Mouse (Mus musculus): ENCODE data around the gene Capn9. TPM values are rescaled to one million over a fixed set of nuclear protein-coding genes. Genes with fewer than 3 reads are reported as not detected.

Capn9 gene
- polyA plus RNA-seq, 1 experiment from 2014 or later = 1.6 TPM

DNA sequence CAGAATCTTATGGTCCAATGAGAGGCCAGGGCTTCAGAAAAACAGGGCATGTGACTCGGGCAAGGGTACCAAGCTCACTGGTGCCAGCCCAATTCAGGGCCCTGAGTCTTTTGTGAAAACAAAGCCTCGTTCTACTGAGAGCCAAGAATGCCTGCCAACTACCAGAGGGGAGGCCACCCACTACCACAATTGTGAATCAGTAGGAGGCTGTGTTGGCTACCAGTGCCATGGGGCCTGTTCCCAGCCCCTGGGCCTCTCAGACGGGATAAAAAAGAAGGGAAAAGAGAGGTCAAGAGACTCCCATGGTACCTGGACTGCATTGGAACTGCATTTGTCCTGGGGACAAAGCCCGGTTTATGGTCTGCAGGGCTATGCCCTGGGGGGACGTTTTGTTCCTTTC, 45.3 kb downstream of the Capn9 start:
- no peaks in the 10 kb centered on the region; the same call in 1 of the 2 replicates for H3K4me1 ChIP-seq (replicated peaks)
- no peak overlapping the region for H3K4me3 ChIP-seq (replicated peaks)
- no peak overlapping the region for H3K27ac ChIP-seq
- no peak for ATAC-seq
- no peak overlapping the region for H3K4me2 ChIP-seq (replicated peaks)
- H3K9ac ChIP-seq = no peak overlapping the region
- H3K27me3 ChIP-seq (replicated peaks) = 0 out of 2 replicates have a peak, but pooled peaks cover 5% of the 10 kb centered on the region
- H3K36me3 ChIP-seq = no peaks in the 10 kb centered on the region
- 70% methylated on average over 5 of the region's 5 CpGs for WGBS
- no peaks in the 10 kb centered on the region for H3K9me3 ChIP-seq

DNA sequence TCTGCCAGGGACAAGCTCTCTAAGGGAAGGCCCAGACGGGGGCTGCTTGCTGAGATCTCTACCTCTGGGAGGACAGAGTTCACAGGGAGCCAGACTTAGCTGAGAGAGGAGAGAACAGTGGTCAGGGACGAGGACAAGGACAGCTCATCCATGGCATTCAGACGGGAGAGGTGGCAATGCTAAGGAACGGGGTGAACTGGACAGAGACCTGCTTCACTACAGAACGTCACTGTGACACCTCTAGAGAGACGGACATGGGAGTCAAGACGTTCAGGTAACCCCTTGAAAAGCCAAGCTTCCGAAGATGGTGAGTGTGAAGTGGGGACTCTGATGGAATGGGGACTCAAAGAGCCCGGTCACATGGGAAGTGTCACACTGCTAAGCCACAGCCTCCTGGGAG, 50.3 kb downstream of the Capn9 start:
- Histone ChIP-seq H3K36me3 (no peaks in the 10 kb centered on the region), H3K27me3 (replicated peaks) (no peaks in the 10 kb centered on the region), H3K9ac (no peak overlapping the region), H3K9me3 (no peaks in the 10 kb centered on the region), H3K4me2 (replicated peaks) (no peak overlapping the region), H3K4me1 (replicated peaks) (no peaks in the 10 kb centered on the region), H3K27ac (no peak overlapping the region), H3K4me3 (replicated peaks) (no peak overlapping the region)
- 85% methylated on average over 9 of the region's 9 CpGs for WGBS
- no peak for ATAC-seq

DNA sequence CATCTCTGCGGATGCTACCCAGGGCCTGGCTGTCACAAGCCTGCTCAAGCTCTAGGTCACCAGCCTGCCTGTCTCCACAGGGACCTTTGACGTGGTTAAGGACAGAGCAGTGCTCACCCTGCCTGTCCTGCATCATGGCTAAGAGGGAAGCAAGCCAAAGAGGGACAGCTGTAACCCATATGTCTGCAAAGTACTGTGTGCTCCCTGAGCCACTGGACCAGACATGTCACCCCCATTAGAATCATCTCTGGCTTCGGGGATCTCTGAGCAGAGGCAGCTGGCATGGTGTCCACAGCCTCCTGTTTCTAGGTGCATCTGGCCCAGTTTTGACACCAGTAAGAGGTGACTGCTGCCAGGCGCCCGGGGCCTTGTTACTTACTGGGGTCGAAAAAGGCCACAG, 54.6 kb downstream of the Capn9 start:
- Histone ChIP-seq H3K9ac (no peak overlapping the region), H3K27ac (no peak overlapping the region), H3K4me2 (replicated peaks) (no peak overlapping the region), H3K36me3 (no peaks in the 10 kb centered on the region), H3K4me3 (replicated peaks) (no peak overlapping the region), H3K9me3 (no peaks in the 10 kb centered on the region), H3K4me1 (replicated peaks) (peaks cover 11% of the 10 kb centered on the region; the same call in 1 of the 2 replicates), H3K27me3 (replicated peaks) (no peaks in the 10 kb centered on the region)
- WGBS = 67% methylated on average over 6 of the region's 6 CpGs
- ATAC-seq = no peak

DNA sequence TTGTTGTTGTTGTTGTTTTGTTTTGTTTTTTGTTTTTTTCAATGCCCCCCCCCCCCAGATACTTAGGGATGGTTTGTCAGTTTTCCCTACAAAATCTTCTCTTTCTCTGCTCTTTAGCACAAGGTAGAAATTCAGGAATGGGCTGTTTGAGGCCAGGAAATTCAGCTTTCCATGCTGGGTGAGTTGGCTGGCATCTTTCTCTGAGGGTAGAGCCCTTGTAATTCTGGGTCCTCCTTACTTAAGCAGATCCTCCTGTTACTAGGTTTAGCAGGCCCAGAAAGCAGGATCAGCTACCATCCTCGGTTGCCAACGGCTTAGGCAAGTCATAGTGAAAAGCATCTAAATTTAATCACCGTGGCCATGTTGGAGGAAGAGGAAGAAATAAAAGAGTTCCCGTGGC, 55.0 kb downstream of the Capn9 start:
- ATAC-seq = no peak
- Histone ChIP-seq H3K4me3 (replicated peaks) (no peak overlapping the region), H3K9me3 (no peaks in the 10 kb centered on the region), H3K4me2 (replicated peaks) (no peak overlapping the region), H3K27me3 (replicated peaks) (no peaks in the 10 kb centered on the region), H3K36me3 (no peaks in the 10 kb centered on the region), H3K4me1 (replicated peaks) (peaks cover 11% of the 10 kb centered on the region; the same call in 1 of the 2 replicates), H3K27ac (no peak overlapping the region), H3K9ac (no peak overlapping the region)
- 87% methylated on average over 4 of the region's 4 CpGs for WGBS

DNA sequence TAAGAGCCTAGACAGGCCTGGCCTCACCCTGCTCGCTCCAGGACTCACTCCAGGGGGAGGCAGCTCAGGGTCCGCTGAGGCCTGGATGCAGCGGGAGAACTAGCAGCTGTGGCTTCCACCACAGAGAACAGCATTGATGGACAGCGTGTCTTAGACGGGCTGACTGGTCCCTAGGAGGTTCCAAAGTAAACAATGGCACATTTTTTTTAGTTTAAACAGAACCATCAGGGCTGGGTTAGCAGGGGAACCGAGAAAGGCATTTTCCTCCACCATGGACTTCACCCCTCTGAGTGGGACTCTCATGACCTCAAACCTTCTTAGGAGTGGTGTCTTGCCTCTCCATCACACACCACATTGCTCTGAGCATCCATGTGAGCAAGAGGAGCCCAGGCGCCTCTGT, 56.1 kb downstream of the Capn9 start:
- H3K4me2 ChIP-seq (replicated peaks) = no peak overlapping the region
- peak overlapping the region; percentile 64 for H3K27ac ChIP-seq
- H3K9me3 ChIP-seq = no peaks in the 10 kb centered on the region
- 0 out of 2 replicates have a peak, but pooled peaks have one; percentile 24 for ATAC-seq
- H3K4me3 ChIP-seq (replicated peaks) = no peak overlapping the region
- peaks cover 3% of the 10 kb centered on the region; the same call in 1 of the 2 replicates for H3K36me3 ChIP-seq
- 39% methylated on average over 7 of the region's 7 CpGs for WGBS
- no peak overlapping the region for H3K9ac ChIP-seq
- H3K4me1 ChIP-seq (replicated peaks) = peaks cover 11% of the 10 kb centered on the region; the same call in 1 of the 2 replicates
- no peaks in the 10 kb centered on the region for H3K27me3 ChIP-seq (replicated peaks)

DNA sequence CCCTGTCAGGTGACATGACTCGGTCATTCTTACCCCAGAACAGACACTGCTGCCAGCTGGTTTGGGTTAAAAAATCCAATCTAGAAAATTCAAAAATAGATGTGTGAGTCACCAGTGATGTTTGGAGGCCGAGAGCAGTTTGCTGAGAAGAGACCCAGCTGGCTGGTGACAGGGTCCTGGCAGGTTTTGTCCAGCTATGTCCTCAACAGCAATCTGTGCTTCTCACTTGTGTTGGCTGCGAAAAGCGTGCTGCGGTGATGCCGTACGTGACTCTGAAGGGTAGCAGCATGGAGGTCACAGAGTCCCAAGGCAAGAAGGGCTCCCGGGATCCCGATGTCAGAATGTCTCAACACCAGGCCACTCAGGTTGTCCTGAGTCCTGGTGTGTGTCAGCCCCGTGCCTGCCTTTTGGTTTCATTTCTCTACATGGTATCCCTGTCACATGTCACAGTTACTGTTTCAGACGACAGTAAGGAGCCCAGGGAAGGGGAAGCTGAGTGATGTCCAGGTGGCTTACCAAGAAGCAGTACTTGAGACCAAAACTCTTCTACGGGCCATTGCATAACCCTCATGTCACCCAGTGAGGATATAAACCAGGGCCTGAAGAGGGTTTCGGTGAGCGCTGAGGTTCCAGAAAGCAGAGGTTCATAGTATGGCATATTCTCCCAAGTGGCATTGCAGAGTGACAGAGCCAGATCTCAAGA, 57.2 kb downstream of the Capn9 start:
- Histone ChIP-seq H3K9me3 (no peaks in the 10 kb centered on the region), H3K4me3 (replicated peaks) (no peak overlapping the region), H3K36me3 (peaks cover 14% of the 10 kb centered on the region; the same call in 1 of the 2 replicates), H3K9ac (no peak overlapping the region), H3K4me1 (replicated peaks) (peaks cover 11% of the 10 kb centered on the region; the same call in 1 of the 2 replicates), H3K27ac (peak overlapping the region; percentile 70), H3K4me2 (replicated peaks) (no peak overlapping the region), H3K27me3 (replicated peaks) (no peaks in the 10 kb centered on the region)
- peak; percentile 57 for ATAC-seq
- WGBS = 59% methylated on average over 14 of the region's 14 CpGs

DNA sequence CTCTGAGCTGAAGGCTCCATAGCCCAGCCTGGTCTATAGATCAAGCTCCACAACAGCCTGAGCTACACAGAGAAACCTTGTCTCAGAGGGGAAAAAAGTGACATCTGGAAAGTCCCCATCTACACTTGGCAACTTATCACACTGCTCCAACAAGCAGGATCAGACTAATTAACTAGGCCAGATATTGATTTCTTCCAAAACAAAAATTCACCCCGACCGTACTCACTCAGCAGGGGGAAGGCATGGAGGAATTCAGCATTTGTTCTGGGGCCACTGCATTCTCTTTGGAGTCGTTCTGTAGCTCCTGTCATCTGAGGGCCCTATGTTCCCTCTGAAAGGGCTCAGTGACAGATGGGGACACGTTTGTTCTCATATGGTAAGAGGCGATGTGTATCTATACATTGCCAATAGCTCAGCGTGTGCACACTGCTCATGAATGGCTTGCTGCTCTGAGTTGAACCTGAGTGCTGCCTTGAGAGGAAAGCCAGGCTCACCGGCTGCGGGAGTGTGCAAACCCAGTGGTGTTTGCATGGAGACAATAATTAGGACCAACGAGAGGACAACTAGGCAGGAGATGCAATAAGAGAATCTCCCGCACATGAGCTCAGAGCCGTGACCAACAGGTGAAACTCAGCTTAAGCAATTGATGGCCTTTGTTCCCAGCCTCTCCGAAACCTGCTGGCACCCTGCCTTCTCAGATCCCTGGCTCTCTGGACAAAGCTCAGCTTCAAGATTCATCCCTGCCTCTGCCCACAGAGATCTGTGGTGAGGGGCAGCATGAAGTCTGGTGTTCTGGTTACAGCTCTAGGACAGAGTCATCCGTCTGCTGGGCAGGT, 58.7 kb downstream of the Capn9 start:
- no peaks in the 10 kb centered on the region for H3K9me3 ChIP-seq
- 82% methylated on average over 13 of the region's 13 CpGs for WGBS
- H3K4me1 ChIP-seq (replicated peaks) = peaks cover 11% of the 10 kb centered on the region; the same call in 1 of the 2 replicates
- no peak overlapping the region for H3K27ac ChIP-seq
- H3K36me3 ChIP-seq = peaks cover 27% of the 10 kb centered on the region
- no peak for ATAC-seq
- no peak overlapping the region for H3K9ac ChIP-seq
- no peak overlapping the region for H3K4me2 ChIP-seq (replicated peaks)
- H3K4me3 ChIP-seq (replicated peaks) = no peak overlapping the region
- H3K27me3 ChIP-seq (replicated peaks) = no peaks in the 10 kb centered on the region

DNA sequence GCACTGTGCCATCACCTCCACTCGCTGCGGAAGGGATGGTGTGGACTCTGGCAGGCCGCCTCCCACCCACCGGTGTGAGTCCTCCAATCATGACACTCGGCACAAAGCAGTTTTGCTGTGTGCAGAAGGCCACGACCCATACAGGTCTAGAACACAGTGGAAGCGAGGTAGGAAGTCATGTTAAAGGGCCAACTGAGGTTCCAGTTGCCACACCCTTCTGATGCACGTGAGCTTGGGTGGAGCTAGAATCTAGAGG, 59.3 kb downstream of the Capn9 start:
- ATAC-seq = no peak
- Histone ChIP-seq H3K36me3 (peaks cover 28% of the 10 kb centered on the region), H3K4me3 (replicated peaks) (no peak overlapping the region), H3K27me3 (replicated peaks) (no peaks in the 10 kb centered on the region), H3K9me3 (no peaks in the 10 kb centered on the region), H3K4me1 (replicated peaks) (peaks cover 11% of the 10 kb centered on the region; the same call in 1 of the 2 replicates), H3K9ac (no peak overlapping the region), H3K4me2 (replicated peaks) (no peak overlapping the region), H3K27ac (no peak overlapping the region)
- WGBS = 77% methylated on average over 8 of the region's 8 CpGs

DNA sequence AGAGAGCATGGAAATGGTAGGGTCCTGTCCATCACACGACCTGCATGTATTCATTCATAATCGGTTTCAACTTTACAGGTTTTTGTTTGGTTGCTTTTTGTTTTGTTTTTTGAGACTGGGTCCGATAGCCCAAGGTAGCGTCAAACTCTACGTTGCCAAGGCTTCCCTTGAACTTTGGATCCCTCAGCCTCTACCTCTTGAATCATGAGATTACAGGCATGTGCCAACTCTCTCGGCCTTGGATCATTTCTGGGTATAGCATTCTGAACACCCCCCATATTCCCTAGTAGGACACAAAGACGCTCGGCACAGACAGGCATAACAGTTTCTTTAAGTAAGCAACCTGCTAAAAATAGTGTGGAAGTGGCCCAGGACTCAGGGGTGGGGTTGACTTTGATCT, 65.7 kb downstream of the Capn9 start:
- Histone ChIP-seq H3K36me3 (peaks cover 30% of the 10 kb centered on the region), H3K9ac (no peak overlapping the region), H3K4me3 (replicated peaks) (no peak overlapping the region), H3K9me3 (no peaks in the 10 kb centered on the region), H3K27ac (no peak overlapping the region), H3K27me3 (replicated peaks) (no peaks in the 10 kb centered on the region), H3K4me1 (replicated peaks) (peaks cover 24% of the 10 kb centered on the region; the same call in 1 of the 2 replicates), H3K4me2 (replicated peaks) (no peak overlapping the region)
- WGBS = 91% methylated on average over 8 of the region's 8 CpGs
- no peak for ATAC-seq

DNA sequence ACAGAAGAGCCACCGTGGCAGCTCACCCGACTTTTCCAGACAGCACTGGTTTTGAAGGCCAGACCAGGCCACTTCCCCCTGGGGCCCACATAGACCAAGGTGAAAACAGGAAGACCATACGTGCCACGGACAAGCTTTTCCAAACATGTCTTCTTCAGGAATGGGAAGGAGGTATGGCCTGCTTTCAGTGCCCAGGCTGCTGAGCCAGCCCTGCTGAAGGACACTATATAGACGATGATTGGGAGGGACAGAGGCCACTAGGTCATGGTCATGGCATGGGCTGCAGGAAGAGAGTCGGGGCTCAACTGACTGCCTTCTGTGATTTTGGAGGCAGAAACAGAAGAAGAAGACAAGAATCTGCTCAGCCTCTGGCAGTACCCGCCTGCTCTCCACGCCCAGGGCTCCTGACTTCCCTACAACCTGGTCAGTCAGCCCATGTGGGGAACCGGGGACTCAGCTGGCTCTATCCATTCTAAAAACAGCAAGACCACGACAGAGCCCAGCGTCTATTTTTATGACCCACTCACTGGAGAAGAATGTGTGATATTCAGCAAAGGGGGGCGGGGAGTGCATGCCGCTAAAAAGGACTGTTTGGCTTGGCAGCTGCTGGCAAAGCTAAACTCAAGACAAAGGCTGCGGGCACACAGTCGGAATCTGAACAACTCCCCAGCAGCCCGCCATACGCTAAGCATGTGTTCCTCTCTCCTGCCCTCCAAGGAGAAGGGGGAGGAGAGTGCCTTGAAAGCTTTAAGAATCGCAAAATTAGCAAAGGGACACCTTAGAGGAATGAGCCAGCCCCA, 67.8 kb downstream of the Capn9 start:
- ATAC-seq = peak; percentile 67
- Histone ChIP-seq H3K4me3 (replicated peaks) (no peak overlapping the region), H3K4me2 (replicated peaks) (0 out of 2 replicates have a peak overlapping the region, but pooled peaks have one; percentile 6), H3K9ac (no peak overlapping the region), H3K27me3 (replicated peaks) (no peaks in the 10 kb centered on the region), H3K4me1 (replicated peaks) (peaks cover 26% of the 10 kb centered on the region), H3K27ac (peak overlapping the region; percentile 66), H3K36me3 (peaks cover 12% of the 10 kb centered on the region), H3K9me3 (no peaks in the 10 kb centered on the region)
- 39% methylated on average over 18 of the region's 18 CpGs for WGBS

DNA sequence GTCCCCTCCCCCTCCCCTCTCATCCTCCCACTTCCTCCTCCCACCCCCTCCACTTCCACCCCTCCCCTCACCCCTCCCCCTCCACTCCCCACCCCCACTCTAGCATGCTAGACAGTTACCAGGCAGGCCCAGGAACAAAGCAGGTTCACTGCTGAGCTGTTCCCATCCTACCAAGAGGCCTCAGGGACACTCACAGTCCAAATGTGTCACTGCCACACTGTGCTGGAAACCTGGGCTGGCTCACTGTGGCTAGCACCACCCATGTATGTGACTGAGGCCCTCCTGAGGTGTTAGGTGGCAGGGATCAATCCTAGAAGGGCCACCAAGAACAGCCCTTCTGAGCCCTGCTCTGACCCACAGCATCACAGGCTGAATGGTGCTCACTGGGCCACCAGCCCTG, 72.4 kb downstream of the Capn9 start:
- Histone ChIP-seq H3K9me3 (no peaks in the 10 kb centered on the region), H3K4me2 (replicated peaks) (no peak overlapping the region), H3K27ac (no peak overlapping the region), H3K4me3 (replicated peaks) (no peak overlapping the region), H3K36me3 (no peaks in the 10 kb centered on the region), H3K27me3 (replicated peaks) (no peaks in the 10 kb centered on the region), H3K4me1 (replicated peaks) (peaks cover 44% of the 10 kb centered on the region), H3K9ac (no peak overlapping the region)
- no peak for ATAC-seq

DNA sequence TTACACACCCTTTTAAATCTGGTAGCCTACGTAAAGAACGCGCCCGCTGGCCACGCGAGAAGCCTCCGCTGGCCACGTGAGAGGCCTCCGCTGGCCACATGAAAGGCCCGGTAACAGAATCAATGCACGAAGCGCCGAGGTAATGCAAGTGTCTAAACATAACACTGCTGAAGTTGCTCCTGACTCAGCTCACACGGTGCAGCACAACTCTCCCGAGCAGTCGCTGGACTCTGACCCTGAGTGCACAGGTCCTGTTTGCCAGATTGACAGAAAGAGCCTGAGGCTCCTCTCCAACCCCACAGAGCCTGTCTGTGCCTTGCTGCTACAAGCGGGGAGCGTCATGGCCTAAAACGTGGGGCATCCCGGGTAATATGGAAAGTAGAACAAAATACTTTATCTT, 75.9 kb downstream of the Capn9 start:
- no peak overlapping the region; the same call in 1 of the 2 replicates for H3K4me2 ChIP-seq (replicated peaks)
- WGBS = 76% methylated on average over 20 of the region's 20 CpGs
- H3K4me1 ChIP-seq (replicated peaks) = peaks cover 43% of the 10 kb centered on the region
- H3K36me3 ChIP-seq = no peaks in the 10 kb centered on the region
- no peaks in the 10 kb centered on the region for H3K9me3 ChIP-seq
- H3K9ac ChIP-seq = no peak overlapping the region
- peak; percentile 75 for ATAC-seq
- H3K27me3 ChIP-seq (replicated peaks) = no peaks in the 10 kb centered on the region
- H3K4me3 ChIP-seq (replicated peaks) = no peak overlapping the region
- 0 out of 2 replicates have a peak overlapping the region, but pooled peaks have one; percentile 13 for H3K27ac ChIP-seq
